Mouse (Mus musculus) forebrain, postnatal 0 days (tissue): ENCODE results near the gene Iqcd. TPM values are rescaled to one million over a fixed set of nuclear protein-coding genes. Genes with fewer than 3 reads are reported as not detected.

Experiments used
- ATAC-seq: fragments of 200-750 bp; cut with Nextera tagmentation; 2 replicates; pipeline ENCODE4 v1.8.0; 2017; ENCODE audit warnings: mild to moderate bottlenecking, moderate library complexity
- DNase-seq: peaks from one replicate; pipeline ENCODE4 v3.0.0-alpha.2; 2015
- H3K27ac ChIP-seq: fragments of 300-500 bp; sonication (generic); 2 replicates; pipeline ENCODE4 v1.5.1; 2014; ENCODE audit warnings: low read depth, mild to moderate bottlenecking, antibody characterized with exemption, low read length, moderate library complexity, mixed read lengths
- H3K27me3 ChIP-seq: fragments of 300-500 bp; sonication (generic); 2 replicates; pipeline ENCODE4 v1.6.1; 2014; ENCODE audit warnings: mild to moderate bottlenecking, low read length, mixed read lengths; ENCODE audit not compliant: insufficient read depth
- H3K36me3 ChIP-seq: fragments of 300-500 bp; sonication (generic); 2 replicates; pipeline ENCODE4 v1.6.1; 2014; ENCODE audit warnings: mild to moderate bottlenecking, moderate library complexity; ENCODE audit not compliant: insufficient read depth
- H3K4me1 ChIP-seq: fragments of 300-500 bp; sonication (generic); 2 replicates; pipeline ENCODE4 v1.6.1; 2014; ENCODE audit warnings: antibody characterized with exemption; ENCODE audit not compliant: insufficient read depth
- H3K4me2 ChIP-seq: fragments of 300-500 bp; sonication (generic); 2 replicates; pipeline ENCODE4 v1.6.1; 2014; ENCODE audit warnings: low read depth, mild to moderate bottlenecking, moderate library complexity
- H3K4me3 ChIP-seq: fragments of 300-500 bp; sonication (generic); 2 replicates; pipeline ENCODE4 v1.5.1; 2014; ENCODE audit warnings: low read depth, low read length, mixed read lengths
- H3K9ac ChIP-seq: fragments of 300-500 bp; sonication (generic); 2 replicates; pipeline ENCODE4 v1.6.1; 2014; ENCODE audit warnings: mild to moderate bottlenecking
- H3K9me3 ChIP-seq: fragments of 300-500 bp; sonication (generic); 2 replicates; pipeline ENCODE4 v1.6.1; 2016; ENCODE audit warnings: low read length
- CTCF ChIP-seq: sonication (generic); IDR thresholded peaks from 2 replicates; pipeline ENCODE4 v1.5.1; 2016; ENCODE audit warnings: antibody characterized with exemption, control low read depth, low read depth
- WGBS: fragments of 180-500 bp; shearing (Covaris S2); extraction: QIAGEN DNeasy Blood & Tissue Kit; methylation state at CpG from one replicate; pipeline ENCODE4 v1.1.7; 2014; 5-methylcytosine and 5-hydroxymethylcytosine counted together
- polyA plus RNA-seq: library from polyadenylated mRNA; unstranded; fragments of >200 nt; fragmentation: Nextera tagmentation; extraction: Ambion mirVana; gene quantifications from 2 replicates; pipeline ENCODE4 v1.2.1, GENCODE M21; 2015
- total RNA-seq: library from RNA; depleted of rRNA; stranded (reverse); fragments of >200 nt; gene quantifications from 2 replicates; pipeline ENCODE4 v1.2.3, GENCODE M21; 2014

Gene Iqcd
- total and polyA plus RNA-seq, 2 experiments from 2014 or later, result 1.8 to 2.0 TPM

DNA sequence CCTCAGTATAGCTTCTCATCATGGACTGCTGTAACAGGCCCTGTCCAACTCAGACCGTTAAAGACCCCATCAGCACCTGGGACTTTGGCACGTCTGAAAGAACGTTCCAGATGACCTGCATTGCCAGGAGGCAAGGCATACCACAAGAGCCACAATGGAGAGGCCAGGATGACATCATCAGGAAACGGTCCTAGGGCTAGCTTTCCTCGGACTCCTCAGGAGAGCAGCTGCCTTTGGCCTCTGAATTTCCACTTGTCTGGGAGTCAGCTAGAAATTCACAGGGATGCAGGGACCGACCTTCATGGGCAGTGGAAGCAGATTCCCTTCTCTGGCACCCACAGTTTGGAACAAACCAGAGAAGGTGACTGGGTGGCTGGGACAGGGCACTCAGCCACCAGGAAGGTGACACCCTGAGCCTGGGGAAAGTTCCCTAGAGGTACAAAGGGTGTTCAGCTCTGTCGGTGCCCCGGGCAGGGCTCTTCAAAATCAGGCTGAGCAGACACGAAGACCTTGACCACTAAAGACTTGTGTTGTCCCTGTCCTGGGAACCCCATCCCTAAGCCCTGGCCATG is 22.0 kb upstream of the Iqcd start:
- Histone ChIP-seq H3K27ac (peak overlapping the region; percentile 77), H3K27me3 (no peaks in the 10 kb centered on the region), H3K4me1 (peaks cover 29% of the 10 kb centered on the region), H3K9me3 (no peaks in the 10 kb centered on the region), H3K4me2 (peak overlapping the region; percentile 21; the same call in 1 of the 2 replicates), H3K4me3 (no peak overlapping the region), H3K9ac (0 out of 2 replicates have a peak overlapping the region, but pooled peaks have one; percentile 23), H3K36me3 (no peaks in the 10 kb centered on the region)
- peak; percentile 22 for DNase-seq
- no peak for TF ChIP-seq CTCF
- 35% methylated on average over 9 of the region's 9 CpGs for WGBS
- no peak for ATAC-seq

DNA sequence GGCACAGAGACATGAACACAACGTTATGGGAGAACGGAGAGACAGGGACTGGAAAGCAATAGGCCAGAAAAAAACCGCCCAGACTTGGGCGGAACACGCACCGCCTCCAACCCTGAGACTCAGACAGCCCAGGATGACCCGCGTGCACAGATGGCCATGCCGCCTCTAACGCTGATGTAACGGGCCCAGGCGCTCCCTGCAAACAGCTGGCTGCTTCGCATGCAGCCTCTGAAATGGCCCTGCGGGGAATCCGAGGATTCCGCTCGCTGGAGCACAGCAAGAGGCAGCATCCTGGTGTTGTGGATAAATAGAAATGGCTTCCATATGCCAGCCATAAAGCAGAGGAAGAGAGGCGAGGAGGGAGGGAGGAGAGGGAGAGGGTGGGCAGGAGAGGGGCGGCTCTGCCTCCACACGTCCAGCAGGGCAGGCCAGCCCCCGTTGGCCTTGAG is 21.5 kb upstream of the Iqcd start:
- H3K27me3 ChIP-seq, result no peaks in the 10 kb centered on the region
- H3K36me3 ChIP-seq, result no peaks in the 10 kb centered on the region
- ATAC-seq (peak; percentile 32), DNase-seq (peak; percentile 67)
- H3K27ac ChIP-seq, result peak overlapping the region; percentile 77
- H3K9ac ChIP-seq, result peak overlapping the region; percentile 23; the same call in 1 of the 2 replicates
- WGBS, result 11% methylated on average over 21 of the region's 21 CpGs
- peaks cover 29% of the 10 kb centered on the region for H3K4me1 ChIP-seq
- H3K4me3 ChIP-seq, result no peak overlapping the region
- no peak for TF ChIP-seq CTCF
- peak overlapping the region; percentile 21 for H3K4me2 ChIP-seq
- no peaks in the 10 kb centered on the region for H3K9me3 ChIP-seq

DNA sequence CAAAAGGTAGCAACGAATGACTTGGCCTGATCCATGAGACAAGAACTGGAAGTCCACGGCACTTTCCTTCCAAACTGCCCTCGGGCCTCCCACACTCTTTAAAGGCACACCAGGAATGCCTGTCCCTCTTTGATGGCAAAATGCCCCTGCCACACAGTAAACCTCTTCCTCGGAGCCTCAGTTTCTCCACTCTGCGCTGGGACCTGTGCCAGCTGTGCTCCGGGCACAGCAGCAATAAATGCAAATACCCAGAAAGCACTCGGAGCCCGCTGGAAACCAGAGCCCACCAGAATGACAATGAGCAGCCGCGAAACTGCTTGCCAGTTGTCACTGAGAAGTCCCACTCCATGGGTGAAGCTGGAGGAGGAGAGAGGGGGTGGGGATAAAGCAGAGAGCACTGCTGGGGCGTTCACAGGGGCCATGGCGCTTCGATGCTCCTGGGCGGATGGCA is 21.0 kb upstream of the Iqcd start:
- peaks cover 29% of the 10 kb centered on the region for H3K4me1 ChIP-seq
- peak overlapping the region; percentile 21 for H3K4me2 ChIP-seq
- ATAC-seq, result peak; percentile 54
- no peak for TF ChIP-seq CTCF
- DNase-seq, result peak; percentile 60
- H3K27me3 ChIP-seq, result no peaks in the 10 kb centered on the region
- no peaks in the 10 kb centered on the region for H3K36me3 ChIP-seq
- H3K9ac ChIP-seq, result no peak overlapping the region
- no peak overlapping the region for H3K4me3 ChIP-seq
- peak overlapping the region; percentile 77 for H3K27ac ChIP-seq
- H3K9me3 ChIP-seq, result no peaks in the 10 kb centered on the region
- 12% methylated on average over 14 of the region's 14 CpGs for WGBS

DNA sequence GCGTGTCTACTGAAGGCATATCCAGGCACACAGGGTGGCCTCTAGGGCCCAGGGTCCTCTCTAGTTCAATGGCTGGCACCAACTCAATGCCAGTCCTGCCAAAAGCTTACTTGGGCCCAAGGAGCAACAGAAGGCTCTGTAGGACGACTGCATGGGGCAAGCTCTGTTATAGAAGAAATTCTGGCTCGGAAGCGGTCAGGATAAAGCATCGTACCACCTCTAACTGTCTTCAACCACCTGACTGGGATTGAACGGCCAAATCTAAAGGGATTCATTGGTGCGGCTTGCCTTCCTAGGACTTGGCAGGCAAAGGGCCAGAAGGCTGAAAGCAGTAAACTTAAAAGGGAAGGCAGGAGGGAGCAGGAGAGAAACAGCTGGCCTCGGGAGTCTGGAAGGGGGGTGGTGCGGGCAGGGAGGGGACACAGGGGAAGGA is 20.5 kb upstream of the Iqcd start:
- H3K27me3 ChIP-seq, result no peaks in the 10 kb centered on the region
- peaks cover 29% of the 10 kb centered on the region for H3K4me1 ChIP-seq
- H3K27ac ChIP-seq, result peak overlapping the region; percentile 77
- WGBS, result 23% methylated on average over 9 of the region's 9 CpGs
- DNase-seq, result peak; percentile 73
- no peaks in the 10 kb centered on the region for H3K9me3 ChIP-seq
- ATAC-seq, result peak; percentile 57
- H3K4me2 ChIP-seq, result peak overlapping the region; percentile 18; the same call in 1 of the 2 replicates
- H3K9ac ChIP-seq, result peak overlapping the region; percentile 10; the same call in 1 of the 2 replicates
- H3K4me3 ChIP-seq, result no peak overlapping the region
- no peaks in the 10 kb centered on the region for H3K36me3 ChIP-seq
- TF ChIP-seq CTCF, result no peak

DNA sequence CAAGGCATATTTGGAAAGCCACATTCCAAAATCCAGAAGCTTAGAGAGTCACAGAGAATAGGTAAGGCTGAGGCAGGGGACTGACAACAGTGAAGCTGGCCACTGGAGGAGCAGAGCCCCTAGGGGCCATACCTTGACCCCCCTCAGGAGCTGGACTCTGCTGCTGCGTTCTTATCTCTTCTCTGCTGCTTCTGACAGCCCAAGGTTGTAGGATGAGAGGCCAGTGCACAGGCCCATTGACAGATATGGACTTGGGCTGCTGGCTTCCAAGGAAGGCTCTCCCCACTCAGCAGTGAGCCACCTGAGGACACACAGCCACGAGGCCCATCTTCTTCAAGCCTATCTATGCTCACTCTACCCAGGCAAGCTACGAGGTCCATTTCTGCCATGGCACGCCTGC is 19.9 kb upstream of the Iqcd start:
- Histone ChIP-seq H3K9me3 (no peaks in the 10 kb centered on the region), H3K36me3 (no peaks in the 10 kb centered on the region), H3K27me3 (no peaks in the 10 kb centered on the region), H3K4me2 (no peak overlapping the region), H3K9ac (peak overlapping the region; percentile 10; the same call in 1 of the 2 replicates), H3K4me1 (peaks cover 29% of the 10 kb centered on the region), H3K4me3 (no peak overlapping the region), H3K27ac (no peak overlapping the region; the same call in 1 of the 2 replicates)
- WGBS, result 85% methylated on average over 4 of the region's 4 CpGs
- no peak for ATAC-seq
- DNase-seq, result no peak
- no peak for TF ChIP-seq CTCF

DNA sequence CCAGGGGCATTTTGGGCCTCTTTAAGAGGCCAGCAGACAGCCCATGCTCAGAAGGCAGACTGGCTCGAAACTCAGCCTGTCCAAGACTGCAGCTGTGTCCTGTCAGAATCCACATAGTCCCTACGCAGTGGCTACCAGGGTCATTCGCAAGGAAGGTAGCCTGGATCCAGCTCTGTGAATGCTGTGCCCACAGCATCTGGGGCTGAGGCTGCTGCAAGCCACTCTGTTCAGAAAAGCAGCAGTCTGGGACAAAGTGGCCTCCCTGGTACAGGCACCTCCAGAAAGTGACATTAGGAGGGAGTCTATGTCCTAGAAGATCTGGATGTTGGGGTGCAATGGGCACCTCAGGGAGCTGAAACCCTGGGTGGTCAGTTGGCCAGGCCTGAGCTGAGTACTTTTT is 19.0 kb upstream of the Iqcd start:
- Histone ChIP-seq H3K9ac (no peak overlapping the region), H3K27ac (no peak overlapping the region)
- WGBS, result 96% methylated on average over 3 of the region's 3 CpGs

DNA sequence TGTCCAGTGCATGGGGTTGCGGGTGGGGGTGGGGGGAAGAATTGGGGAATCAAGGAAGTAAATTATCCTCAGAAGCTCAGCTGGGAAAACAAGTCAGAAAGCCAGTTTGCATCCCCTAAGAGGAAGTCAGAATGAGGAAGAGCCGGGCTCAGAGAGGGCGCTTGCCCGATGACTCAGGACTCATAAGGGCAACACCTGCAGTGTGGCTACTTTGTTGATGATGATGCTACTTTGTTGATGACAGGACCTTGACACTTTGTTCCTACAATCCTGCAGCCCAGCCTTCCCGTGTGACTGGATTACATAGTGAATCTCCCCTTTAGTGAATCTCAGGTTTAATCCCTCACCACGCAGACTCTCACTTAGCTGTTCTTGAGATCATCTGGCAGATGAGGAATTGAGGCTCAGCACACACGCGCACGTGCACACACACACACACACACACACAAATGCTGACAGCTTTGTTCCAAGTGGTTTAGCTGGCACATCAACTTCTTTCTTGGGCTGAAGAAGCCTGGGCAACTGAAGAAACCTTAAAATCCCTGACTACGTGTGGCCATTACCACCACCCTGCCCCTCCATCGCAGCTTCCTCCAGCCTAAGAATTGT is 18.4 kb upstream of the Iqcd start:
- H3K36me3 ChIP-seq, result no peaks in the 10 kb centered on the region
- no peak overlapping the region for H3K9ac ChIP-seq
- no peak overlapping the region for H3K4me2 ChIP-seq
- ATAC-seq, result no peak
- no peaks in the 10 kb centered on the region for H3K9me3 ChIP-seq
- 76% methylated on average over 11 of the region's 11 CpGs for WGBS
- H3K27me3 ChIP-seq, result no peaks in the 10 kb centered on the region
- peaks cover 29% of the 10 kb centered on the region for H3K4me1 ChIP-seq
- TF ChIP-seq CTCF, result no peak
- no peak overlapping the region for H3K27ac ChIP-seq
- no peak for DNase-seq
- H3K4me3 ChIP-seq, result no peak overlapping the region

More for the DNA sequence above, 19.0 kb upstream of the Iqcd start:
- peaks cover 29% of the 10 kb centered on the region for H3K4me1 ChIP-seq
- no peak for ATAC-seq
- no peak overlapping the region for H3K4me2 ChIP-seq
- H3K27me3 ChIP-seq, result no peaks in the 10 kb centered on the region
- TF ChIP-seq CTCF, result no peak
- H3K9me3 ChIP-seq, result no peaks in the 10 kb centered on the region
- DNase-seq, result no peak
- H3K4me3 ChIP-seq, result no peak overlapping the region
- no peaks in the 10 kb centered on the region for H3K36me3 ChIP-seq
